Mouse (Mus musculus) hindbrain, postnatal 0 days (tissue): ENCODE data around the gene Nrgn. TPM values are rescaled to one million over a fixed set of nuclear protein-coding genes. Genes with fewer than 3 reads are reported as not detected.

Experiments
- ATAC-seq: fragments of 200-750 bp; cut with Nextera tagmentation; 2 replicates; pipeline ENCODE4 v1.8.0; 2017; ENCODE audit warnings: mild to moderate bottlenecking, moderate TSS enrichment, moderate library complexity
- DNase-seq: peaks from one replicate; pipeline ENCODE4 v3.0.0-alpha.2; 2015; ENCODE audit warnings: low spot score
- H3K27ac ChIP-seq: fragments of 300-500 bp; sonication (generic); 2 replicates; pipeline ENCODE4 v1.5.1; 2014; ENCODE audit warnings: mild to moderate bottlenecking
- H3K27me3 ChIP-seq: fragments of 300-500 bp; sonication (generic); 2 replicates; pipeline ENCODE4 v1.6.1; 2014; ENCODE audit warnings: low read length, mixed read lengths; ENCODE audit not compliant: insufficient read depth
- H3K36me3 ChIP-seq: fragments of 300-500 bp; sonication (generic); 2 replicates; pipeline ENCODE4 v1.6.1; 2014; ENCODE audit warnings: low read length, mixed read lengths; ENCODE audit not compliant: insufficient read depth
- H3K4me1 ChIP-seq: fragments of 300-500 bp; sonication (generic); 2 replicates; pipeline ENCODE4 v1.6.1; 2014; ENCODE audit warnings: antibody characterized with exemption, low read length, mixed read lengths; ENCODE audit not compliant: insufficient read depth
- H3K4me2 ChIP-seq: fragments of 300-500 bp; sonication (generic); 2 replicates; pipeline ENCODE4 v1.6.1; 2014; ENCODE audit warnings: low read depth, mild to moderate bottlenecking, low read length, moderate library complexity, mixed read lengths
- H3K4me3 ChIP-seq: fragments of 300-500 bp; sonication (generic); 2 replicates; pipeline ENCODE4 v1.5.1; 2014; ENCODE audit warnings: low read length
- H3K9ac ChIP-seq: fragments of 300-500 bp; sonication (generic); replicated peaks from 2 replicates; pipeline ENCODE4 v1.6.1; 2014; ENCODE audit warnings: mild to moderate bottlenecking, low read length, moderate library complexity, mixed read lengths
- H3K9me3 ChIP-seq: fragments of 300-500 bp; sonication (generic); 2 replicates; pipeline ENCODE4 v1.6.1; 2016; ENCODE audit warnings: low read length, mixed read lengths
- CTCF ChIP-seq: IDR thresholded peaks from 2 replicates; pipeline ENCODE4 v1.5.1; 2016; ENCODE audit warnings: antibody characterized with exemption, control low read depth, low read depth
- WGBS: fragments of 180-500 bp; shearing (Covaris S2); extraction: QIAGEN DNeasy Blood & Tissue Kit; methylation state at CpG from one replicate; pipeline ENCODE4 v1.1.7; 2014; 5-methylcytosine and 5-hydroxymethylcytosine counted together
- polyA plus RNA-seq: library from polyadenylated mRNA; unstranded; fragments of >200 nt; fragmentation: Nextera tagmentation; extraction: Ambion mirVana; gene quantifications from 2 replicates; pipeline ENCODE4 v1.2.1, GENCODE M21; 2015
- total RNA-seq: library from RNA; depleted of rRNA; stranded (reverse); fragments of >200 nt; gene quantifications from 2 replicates; pipeline ENCODE4 v1.2.3, GENCODE M21; 2014

The Nrgn gene
- total and polyA plus RNA-seq, 2 experiments from 2014 or later: 8.3 to 15.4 TPM

DNA sequence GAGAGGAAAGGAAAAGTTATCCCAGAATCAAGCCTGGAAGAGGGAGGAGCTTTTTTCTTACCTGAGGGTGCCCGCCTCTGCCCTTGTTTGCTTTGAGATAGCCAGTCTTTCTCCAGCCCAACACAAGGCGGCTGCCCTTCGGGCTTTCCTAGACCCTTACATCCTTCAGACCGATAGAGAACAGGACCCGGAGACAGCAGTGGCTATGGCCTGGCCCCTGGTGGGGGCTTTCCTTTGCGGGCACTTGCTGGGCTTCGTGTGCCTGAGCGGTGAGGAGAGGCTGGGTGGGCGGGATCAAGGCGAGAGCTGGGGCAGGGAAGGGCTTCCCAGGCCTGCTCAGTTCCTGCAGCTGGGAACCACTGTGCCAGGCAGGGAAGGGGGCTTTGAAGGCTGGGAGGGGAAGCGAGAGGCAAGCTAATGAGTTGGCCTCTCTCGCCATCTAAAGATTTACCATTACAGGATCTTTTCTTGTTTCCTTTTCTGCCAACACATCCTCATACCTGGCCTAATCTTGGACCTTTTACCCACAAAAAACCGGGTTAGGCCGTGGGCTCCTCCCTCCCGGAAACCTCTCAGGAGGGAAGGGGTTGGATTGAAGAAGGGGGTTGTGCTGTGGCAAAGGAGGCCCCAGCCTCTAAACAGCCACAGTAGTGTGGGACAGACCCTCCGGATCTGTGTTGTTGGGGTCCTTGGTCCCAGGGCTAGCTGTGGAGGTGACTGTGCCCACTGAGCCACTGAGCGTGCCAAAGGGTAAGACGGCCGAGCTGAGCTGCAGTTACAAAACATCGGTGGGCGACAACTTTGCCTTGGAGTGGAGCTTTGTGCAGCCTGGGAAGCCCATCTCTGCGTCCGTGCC is 13.3 kb downstream of the Nrgn start, which contains the start of gene Vsig2:
Gene Vsig2, plus strand, starts transcription at position 86 of the 856 bp plus-strand sequence.
- no peak for DNase-seq
- no peaks in the 10 kb centered on the region; the same call in 1 of the 2 replicates for H3K36me3 ChIP-seq
- no peaks in the 10 kb centered on the region for H3K9me3 ChIP-seq
- 0 out of 2 replicates have a peak, but pooled peaks cover 4% of the 10 kb centered on the region for H3K27me3 ChIP-seq
- no peak for ATAC-seq
- peaks cover 5% of the 10 kb centered on the region for H3K4me1 ChIP-seq
- H3K27ac ChIP-seq: no peak within 1 kb of the TSS
- no peak within 1 kb of the TSS for H3K9ac ChIP-seq
- WGBS: 57% methylated on average over 23 of the region's 23 CpGs
- no peak for TF ChIP-seq CTCF
- no peak within 1 kb of the TSS for H3K4me2 ChIP-seq
- no peak within 1 kb of the TSS for H3K4me3 ChIP-seq

DNA sequence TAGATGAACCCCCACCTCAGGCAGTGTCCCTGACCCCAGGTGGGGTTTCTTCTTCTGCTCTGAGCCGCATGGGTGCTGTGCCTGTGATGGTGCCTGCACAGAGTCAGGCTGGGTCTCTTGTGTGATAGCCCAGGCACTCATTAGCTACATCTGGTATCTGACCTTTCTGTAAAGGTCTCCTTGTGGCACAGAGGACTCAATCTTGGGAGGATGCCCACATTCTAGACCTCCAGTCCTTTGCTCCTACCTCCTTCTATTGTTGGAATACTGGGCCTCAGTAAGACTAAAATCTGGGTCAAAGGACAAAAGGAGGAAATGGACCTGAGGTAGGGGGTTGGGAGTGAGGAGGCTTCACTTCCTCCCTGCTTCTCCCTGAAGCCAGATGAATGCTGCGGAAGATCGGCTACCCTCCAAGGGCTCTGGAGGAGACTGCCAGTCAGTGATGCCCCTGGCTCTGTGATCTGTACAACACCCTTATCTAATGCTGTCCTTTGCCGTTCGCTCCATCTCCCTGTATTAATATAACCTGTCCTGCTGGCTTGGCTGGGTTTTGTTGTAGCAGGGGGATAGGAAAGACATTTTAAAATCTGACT is 14.9 kb downstream of the Nrgn start:
- Histone ChIP-seq H3K4me1 (no peaks in the 10 kb centered on the region), H3K4me2 (no peak overlapping the region), H3K9ac (no peak overlapping the region), H3K4me3 (no peak overlapping the region), H3K9me3 (no peaks in the 10 kb centered on the region), H3K36me3 (no peaks in the 10 kb centered on the region; the same call in 1 of the 2 replicates), H3K27me3 (0 out of 2 replicates have a peak, but pooled peaks cover 4% of the 10 kb centered on the region), H3K27ac (no peak overlapping the region)
- no peak for TF ChIP-seq CTCF
- ATAC-seq (no peak), DNase-seq (no peak)
- 81% methylated on average over 5 of the region's 5 CpGs for WGBS

DNA sequence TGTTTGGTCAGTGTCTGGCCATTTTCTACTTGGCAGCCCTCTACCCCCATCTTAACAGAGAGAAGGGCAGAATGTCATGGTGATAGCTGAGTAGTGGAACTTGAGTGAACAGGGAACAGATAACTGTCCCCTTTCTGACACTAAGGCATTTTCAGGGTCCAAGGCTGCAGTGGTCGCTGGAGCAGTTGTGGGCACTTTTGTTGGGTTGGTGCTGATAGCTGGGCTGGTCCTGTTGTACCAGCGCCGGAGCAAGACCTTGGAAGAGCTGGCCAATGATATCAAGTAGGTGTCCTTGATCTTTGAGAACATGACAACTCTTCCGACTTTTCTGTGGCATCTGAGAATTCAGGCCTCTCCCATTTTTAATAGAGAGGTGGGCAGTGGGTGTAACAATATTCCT is 15.9 kb downstream of the Nrgn start:
- no peak for ATAC-seq

DNA sequence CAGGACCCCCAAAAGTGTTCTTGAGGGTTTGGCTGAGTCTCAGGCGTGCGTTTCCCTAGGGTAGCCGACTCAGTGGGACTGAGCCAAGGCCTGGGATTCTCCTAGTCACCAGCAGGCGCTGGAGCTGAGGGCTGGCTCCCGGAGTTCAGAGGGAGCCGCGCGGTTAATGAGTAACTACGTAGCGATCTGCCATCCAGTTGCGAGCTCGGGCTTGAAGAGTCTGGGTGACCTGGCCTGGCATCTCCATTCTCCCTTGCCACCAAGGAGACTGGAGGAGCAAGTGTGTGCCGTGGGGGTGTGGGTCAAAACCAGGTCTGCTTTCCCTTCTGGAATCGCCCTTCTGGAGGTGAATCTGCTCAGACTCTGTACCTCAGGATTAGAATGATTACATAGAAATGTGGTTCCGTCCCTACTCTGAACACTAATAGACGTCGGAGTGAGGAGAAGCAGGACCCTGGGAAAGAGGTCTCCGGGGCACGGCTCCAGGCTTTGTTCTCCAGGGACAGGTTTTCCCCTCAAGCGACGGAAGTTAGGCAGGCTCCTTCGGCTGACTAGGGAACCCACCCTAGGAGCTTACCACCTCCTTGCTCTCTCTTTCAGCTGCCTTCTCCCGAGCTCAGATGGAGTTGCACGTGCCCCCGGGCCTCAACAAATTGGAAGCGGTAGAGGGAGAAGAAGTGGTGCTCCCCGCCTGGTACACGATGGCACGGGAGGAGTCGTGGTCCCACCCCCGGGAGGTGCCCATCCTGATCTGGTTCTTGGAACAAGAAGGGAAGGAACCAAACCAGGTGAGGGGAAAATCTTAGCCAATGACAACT is 21.6 kb downstream of the Nrgn start:
- peaks cover 9% of the 10 kb centered on the region; the same call in 1 of the 2 replicates for H3K4me1 ChIP-seq
- H3K27me3 ChIP-seq: peaks cover 32% of the 10 kb centered on the region
- peak; percentile 74 for DNase-seq
- peak; percentile 68 for TF ChIP-seq CTCF
- WGBS: 4% methylated on average over 31 of the region's 31 CpGs
- peak overlapping the region; percentile 40 for H3K4me3 ChIP-seq
- H3K9me3 ChIP-seq: no peaks in the 10 kb centered on the region
- H3K9ac ChIP-seq: peak overlapping the region; percentile 40; the same call in 1 of the 2 replicates
- no peaks in the 10 kb centered on the region for H3K36me3 ChIP-seq
- peak overlapping the region; percentile 82 for H3K4me2 ChIP-seq
- no peak overlapping the region for H3K27ac ChIP-seq
- ATAC-seq: peak; percentile 74

More for the DNA sequence above, 15.9 kb downstream of the Nrgn start:
- TF ChIP-seq CTCF: no peak
- Histone ChIP-seq H3K9ac (no peak overlapping the region), H3K4me2 (no peak overlapping the region), H3K36me3 (no peaks in the 10 kb centered on the region; the same call in 1 of the 2 replicates), H3K27me3 (0 out of 2 replicates have a peak, but pooled peaks cover 4% of the 10 kb centered on the region), H3K27ac (no peak overlapping the region), H3K4me1 (no peaks in the 10 kb centered on the region), H3K4me3 (no peak overlapping the region), H3K9me3 (no peaks in the 10 kb centered on the region)
- DNase-seq: no peak
- WGBS: 86% methylated on average over 4 of the region's 4 CpGs

DNA sequence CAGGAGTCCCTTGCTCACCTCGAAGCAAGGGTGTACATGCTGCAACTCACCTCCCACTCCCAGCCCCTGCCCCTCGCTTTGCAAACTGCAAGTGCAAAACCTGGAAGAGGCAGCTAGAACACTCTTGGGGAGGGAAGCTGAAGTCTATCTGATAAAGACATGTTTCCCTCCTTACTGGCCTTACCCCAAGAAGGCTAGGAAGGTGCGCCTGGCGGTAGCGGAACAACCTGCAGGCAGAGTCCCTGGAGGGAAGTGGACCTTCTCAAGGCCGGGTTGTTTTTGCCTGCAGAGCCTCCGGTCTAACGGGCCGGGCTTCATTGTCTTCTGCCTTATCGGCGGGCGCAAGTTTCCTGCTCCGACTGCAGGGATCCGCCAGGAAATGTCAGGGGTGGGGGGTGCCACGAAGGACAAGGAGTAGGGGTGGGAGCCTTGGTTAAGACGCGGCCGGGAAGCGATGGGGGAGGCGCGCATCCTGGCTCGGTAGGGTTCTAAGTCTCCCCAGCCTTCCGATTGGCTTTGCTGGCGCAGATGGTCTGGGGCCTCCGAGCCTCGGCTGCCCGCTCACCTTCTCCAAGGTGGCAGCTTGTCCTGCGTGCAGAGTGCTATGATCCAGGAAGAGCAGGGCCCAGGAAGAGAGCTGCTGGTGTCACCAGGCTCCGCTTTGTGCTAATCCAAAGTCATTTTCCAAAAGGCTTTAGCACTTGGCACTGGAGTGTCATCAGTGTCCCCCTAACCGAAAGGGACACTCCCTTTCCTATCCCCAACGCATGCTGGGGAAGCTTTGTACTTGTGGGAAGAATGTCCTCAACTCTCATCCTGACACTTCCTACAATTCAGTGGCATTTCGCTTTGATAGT is 22.4 kb downstream of the Nrgn start:
- Histone ChIP-seq H3K36me3 (no peaks in the 10 kb centered on the region), H3K4me2 (peak overlapping the region; percentile 82), H3K4me1 (peaks cover 9% of the 10 kb centered on the region; the same call in 1 of the 2 replicates), H3K27ac (peak overlapping the region; percentile 56; the same call in 1 of the 2 replicates), H3K4me3 (peak overlapping the region; percentile 40), H3K9me3 (no peaks in the 10 kb centered on the region), H3K9ac (peak overlapping the region; percentile 40), H3K27me3 (peaks cover 38% of the 10 kb centered on the region)
- 3% methylated on average over 32 of the region's 32 CpGs for whole genome bisulfite sequencing
- TF ChIP-seq CTCF: peak; percentile 56
- DNase-seq: peak; percentile 29
- ATAC-seq: peak; percentile 67
